Mouse (Mus musculus): Measurements from ENCODE around the gene Mpp4. TPM values are rescaled to one million over a fixed set of nuclear protein-coding genes. Genes with fewer than 3 reads are reported as not detected.

Mpp4 gene
- polyA plus RNA-seq, 1 experiment from 2014 or later: 1.6 TPM

DNA sequence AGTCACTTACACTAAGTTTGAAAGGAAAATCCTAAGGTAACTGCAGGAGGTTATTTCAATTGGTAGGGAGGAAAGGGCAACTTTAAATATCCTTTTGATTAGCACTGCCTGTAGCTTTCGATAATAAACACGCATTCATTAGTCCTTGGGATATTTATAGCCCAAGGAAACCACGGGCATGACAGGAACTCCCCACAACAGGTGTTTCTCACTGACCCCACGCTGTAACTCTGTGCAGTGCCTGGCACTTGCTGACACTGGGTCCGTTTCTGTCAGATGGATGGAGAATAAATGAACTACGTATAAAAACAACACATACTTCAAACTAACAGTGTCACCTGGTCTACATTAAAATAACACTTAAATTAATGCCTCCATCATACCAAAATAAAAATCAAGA, 31.8 kb upstream of the Mpp4 start:
- no peaks in the 10 kb centered on the region for H3K9me3 ChIP-seq (ENCODE audit: control insufficient read depth, low read length)
- no peak for ATAC-seq (ENCODE audit: low read depth)
- H3K4me1 ChIP-seq (ENCODE audit: control insufficient read depth, insufficient read depth, low read length): no peaks in the 10 kb centered on the region
- no peak overlapping the region for H3K9ac ChIP-seq (replicated peaks; ENCODE audit: low read depth, low read length)
- WGBS: 65% methylated on average over 6 of the region's 6 CpGs
- no peak overlapping the region for H3K27ac ChIP-seq (ENCODE audit: low read depth, low read length)
- H3K4me3 ChIP-seq (ENCODE audit: low read depth, low read length): no peak overlapping the region
- no peak overlapping the region for H3K4me2 ChIP-seq (ENCODE audit: low read depth, low read length)
- H3K27me3 ChIP-seq (ENCODE audit: control insufficient read depth, insufficient read depth, low read length): no peaks in the 10 kb centered on the region
- peaks cover 34% of the 10 kb centered on the region; the same call in 1 of the 2 replicates for H3K36me3 ChIP-seq (ENCODE audit: control insufficient read depth, insufficient read depth, low read length)

DNA sequence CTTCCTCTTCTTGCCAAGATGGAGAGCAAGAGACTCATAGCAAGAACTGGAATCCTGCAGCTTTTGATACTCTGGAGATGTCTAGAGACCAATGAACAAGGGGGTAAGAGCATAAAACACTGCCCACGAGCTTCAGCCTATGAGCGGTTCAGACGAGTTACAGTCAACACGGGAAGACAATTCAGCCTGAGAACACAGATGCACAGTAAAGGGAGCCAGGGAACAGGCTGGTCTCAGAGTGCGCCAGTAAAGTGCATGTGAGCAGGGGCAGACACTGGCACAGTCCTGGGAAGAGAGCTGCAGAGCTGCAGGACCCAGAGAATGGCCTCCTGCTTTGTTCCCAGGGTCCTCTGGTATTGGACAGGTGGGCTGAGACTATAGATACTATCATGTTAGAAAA, 24.6 kb upstream of the Mpp4 start:
- no peak for ATAC-seq (ENCODE audit: low read depth)
- no peak overlapping the region for H3K4me2 ChIP-seq (ENCODE audit: low read depth, low read length)
- no peaks in the 10 kb centered on the region for H3K9me3 ChIP-seq (ENCODE audit: control insufficient read depth, low read length)
- H3K4me1 ChIP-seq (ENCODE audit: control insufficient read depth, insufficient read depth, low read length): no peaks in the 10 kb centered on the region
- no peak overlapping the region for H3K4me3 ChIP-seq (ENCODE audit: low read depth, low read length)
- H3K27ac ChIP-seq (ENCODE audit: low read depth, low read length): no peak overlapping the region
- no peaks in the 10 kb centered on the region for H3K27me3 ChIP-seq (ENCODE audit: control insufficient read depth, insufficient read depth, low read length)
- WGBS: 82% methylated on average over 5 of the region's 5 CpGs
- H3K36me3 ChIP-seq (ENCODE audit: control insufficient read depth, insufficient read depth, low read length): peaks cover 29% of the 10 kb centered on the region
- no peak overlapping the region for H3K9ac ChIP-seq (replicated peaks; ENCODE audit: low read depth, low read length)

DNA sequence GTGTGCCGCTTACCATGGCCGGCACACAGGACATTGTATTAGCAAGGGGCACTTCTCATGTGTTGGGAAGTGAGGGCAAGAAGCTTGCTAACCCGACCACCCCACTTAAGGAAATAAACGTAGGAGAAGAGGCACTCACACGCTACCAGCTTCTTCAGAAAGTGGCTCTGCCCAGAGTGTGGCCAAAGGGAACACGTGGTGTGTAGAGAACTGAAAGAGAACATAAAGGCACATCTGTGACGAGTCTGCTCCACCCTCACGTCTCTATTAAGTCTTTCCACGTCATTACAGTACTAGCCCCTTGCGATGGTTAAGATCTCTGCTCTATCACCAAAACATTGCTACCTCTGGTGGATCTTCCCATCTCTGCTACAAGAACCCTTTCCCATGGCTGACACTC, 23.1 kb upstream of the Mpp4 start:
- WGBS: 89% methylated on average over 10 of the region's 10 CpGs
- no peak overlapping the region for H3K4me3 ChIP-seq (ENCODE audit: low read depth, low read length)

DNA sequence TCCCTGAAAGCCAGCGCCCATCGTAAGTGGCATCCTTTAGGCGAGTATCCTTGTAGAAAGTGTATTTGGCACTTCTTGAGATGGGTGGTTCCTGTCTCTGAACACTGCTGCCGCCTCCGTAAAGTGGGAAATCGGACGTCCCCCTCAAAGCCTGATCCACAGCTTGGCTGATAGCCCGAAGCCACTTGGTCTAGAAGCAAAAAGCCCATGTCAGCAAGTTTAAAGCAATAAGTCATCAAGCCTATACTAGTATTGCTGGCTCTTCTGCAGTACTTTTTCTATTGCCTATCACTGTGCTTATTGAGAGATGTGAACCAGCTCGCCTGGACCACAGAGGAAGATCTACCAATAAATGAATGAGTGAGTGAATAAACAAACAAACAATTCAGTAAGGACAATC, 22.2 kb upstream of the Mpp4 start:
- Histone ChIP-seq H3K4me2 (ENCODE audit: low read depth, low read length) (no peak overlapping the region), H3K27me3 (ENCODE audit: control insufficient read depth, insufficient read depth, low read length) (no peaks in the 10 kb centered on the region), H3K27ac (ENCODE audit: low read depth, low read length) (no peak overlapping the region), H3K4me1 (ENCODE audit: control insufficient read depth, insufficient read depth, low read length) (no peaks in the 10 kb centered on the region), H3K4me3 (ENCODE audit: low read depth, low read length) (no peak overlapping the region), H3K9ac (replicated peaks; ENCODE audit: low read depth, low read length) (no peak overlapping the region), H3K36me3 (ENCODE audit: control insufficient read depth, insufficient read depth, low read length) (peaks cover 18% of the 10 kb centered on the region), H3K9me3 (ENCODE audit: control insufficient read depth, low read length) (no peaks in the 10 kb centered on the region)
- ATAC-seq (ENCODE audit: low read depth): no peak
- 90% methylated on average over 9 of the region's 9 CpGs for WGBS

More for the DNA sequence above, 23.1 kb upstream of the Mpp4 start:
- ATAC-seq (ENCODE audit: low read depth): no peak
- Histone ChIP-seq H3K27ac (ENCODE audit: low read depth, low read length) (no peak overlapping the region), H3K36me3 (ENCODE audit: control insufficient read depth, insufficient read depth, low read length) (peaks cover 25% of the 10 kb centered on the region), H3K9ac (replicated peaks; ENCODE audit: low read depth, low read length) (no peak overlapping the region), H3K9me3 (ENCODE audit: control insufficient read depth, low read length) (no peaks in the 10 kb centered on the region), H3K4me2 (ENCODE audit: low read depth, low read length) (no peak overlapping the region), H3K27me3 (ENCODE audit: control insufficient read depth, insufficient read depth, low read length) (no peaks in the 10 kb centered on the region), H3K4me1 (ENCODE audit: control insufficient read depth, insufficient read depth, low read length) (no peaks in the 10 kb centered on the region)

DNA sequence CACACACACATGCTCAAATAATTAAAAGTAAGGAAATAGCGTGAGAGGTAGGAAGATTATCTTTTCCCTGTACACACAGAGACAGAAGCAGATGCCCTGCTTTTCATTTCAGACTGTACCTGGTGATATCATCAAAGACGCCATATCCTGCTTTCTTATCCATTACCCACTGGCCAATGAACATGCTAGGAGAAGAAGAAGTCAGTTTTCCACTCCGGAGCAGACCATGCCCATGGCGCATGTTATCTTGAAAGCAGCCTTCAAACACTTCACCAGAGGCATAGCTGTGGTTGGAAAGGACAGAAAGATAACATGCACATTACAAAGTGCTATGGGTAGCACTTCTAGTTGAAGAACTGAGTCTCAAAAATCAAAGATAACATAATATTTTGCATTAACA, 19.9 kb upstream of the Mpp4 start:
- Histone ChIP-seq H3K27me3 (ENCODE audit: control insufficient read depth, insufficient read depth, low read length) (no peaks in the 10 kb centered on the region), H3K36me3 (ENCODE audit: control insufficient read depth, insufficient read depth, low read length) (peaks cover 29% of the 10 kb centered on the region), H3K9me3 (ENCODE audit: control insufficient read depth, low read length) (no peaks in the 10 kb centered on the region), H3K4me1 (ENCODE audit: control insufficient read depth, insufficient read depth, low read length) (no peaks in the 10 kb centered on the region), H3K4me2 (ENCODE audit: low read depth, low read length) (no peak overlapping the region), H3K4me3 (ENCODE audit: low read depth, low read length) (no peak overlapping the region), H3K9ac (replicated peaks; ENCODE audit: low read depth, low read length) (no peak overlapping the region), H3K27ac (ENCODE audit: low read depth, low read length) (no peak overlapping the region)
- no peak for ATAC-seq (ENCODE audit: low read depth)
- whole genome bisulfite sequencing: over 99% methylated on average over 4 of the region's 4 CpGs

DNA sequence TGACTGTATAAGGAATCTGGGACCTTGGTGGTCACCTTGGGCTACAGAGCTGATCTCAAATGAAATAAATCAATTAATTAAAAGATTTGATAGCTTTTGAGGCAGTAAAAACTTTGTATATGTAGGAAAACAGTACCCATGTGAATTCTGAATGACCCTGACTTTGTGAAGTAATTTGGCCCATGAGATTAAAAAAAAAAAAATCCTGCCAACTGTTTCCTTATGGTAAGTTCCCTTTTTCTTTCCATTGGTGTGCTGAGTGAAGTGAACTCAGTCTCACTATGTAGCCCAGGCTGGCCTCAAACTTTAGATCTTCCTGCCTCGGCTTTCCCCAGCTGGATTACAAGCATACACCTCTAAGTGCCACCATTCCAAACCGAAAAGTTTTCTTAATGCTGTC, 19.2 kb upstream of the Mpp4 start:
- Histone ChIP-seq H3K9ac (replicated peaks; ENCODE audit: low read depth, low read length) (no peak overlapping the region), H3K27me3 (ENCODE audit: control insufficient read depth, insufficient read depth, low read length) (no peaks in the 10 kb centered on the region), H3K36me3 (ENCODE audit: control insufficient read depth, insufficient read depth, low read length) (peaks cover 36% of the 10 kb centered on the region), H3K27ac (ENCODE audit: low read depth, low read length) (no peak overlapping the region), H3K4me3 (ENCODE audit: low read depth, low read length) (no peak overlapping the region), H3K4me1 (ENCODE audit: control insufficient read depth, insufficient read depth, low read length) (no peaks in the 10 kb centered on the region), H3K9me3 (ENCODE audit: control insufficient read depth, low read length) (no peaks in the 10 kb centered on the region), H3K4me2 (ENCODE audit: low read depth, low read length) (no peak overlapping the region)
- ATAC-seq (ENCODE audit: low read depth): no peak
- 100% methylated on average over 2 of the region's 2 CpGs for WGBS

DNA sequence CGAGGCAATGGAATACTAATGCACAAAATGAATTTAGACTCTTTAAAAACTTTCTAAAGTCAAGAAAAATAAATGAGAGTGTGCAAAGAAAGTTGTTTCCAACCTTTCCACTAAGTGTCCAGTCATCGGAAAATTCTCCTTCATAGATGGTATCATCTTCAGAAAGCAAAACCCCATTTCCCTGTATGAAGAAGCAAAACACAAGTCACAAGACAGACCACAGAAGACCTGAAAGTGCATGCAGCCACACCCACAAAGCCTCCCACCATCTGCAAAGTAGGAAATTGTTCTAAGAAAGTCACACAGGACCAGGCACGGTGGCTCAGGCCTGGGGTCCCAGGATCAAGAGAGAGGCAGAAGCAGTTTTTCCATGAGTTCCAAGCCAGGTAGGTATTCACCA, 16.8 kb upstream of the Mpp4 start:
- Histone ChIP-seq H3K27ac (ENCODE audit: low read depth, low read length) (no peak overlapping the region), H3K4me2 (ENCODE audit: low read depth, low read length) (no peak overlapping the region), H3K9ac (replicated peaks; ENCODE audit: low read depth, low read length) (no peak overlapping the region), H3K4me3 (ENCODE audit: low read depth, low read length) (no peak overlapping the region), H3K27me3 (ENCODE audit: control insufficient read depth, insufficient read depth, low read length) (no peaks in the 10 kb centered on the region), H3K36me3 (ENCODE audit: control insufficient read depth, insufficient read depth, low read length) (peaks cover 34% of the 10 kb centered on the region), H3K4me1 (ENCODE audit: control insufficient read depth, insufficient read depth, low read length) (no peaks in the 10 kb centered on the region), H3K9me3 (ENCODE audit: control insufficient read depth, low read length) (no peaks in the 10 kb centered on the region)
- 97% methylated on average over 3 of the region's 3 CpGs for WGBS
- no peak for ATAC-seq (ENCODE audit: low read depth)

DNA sequence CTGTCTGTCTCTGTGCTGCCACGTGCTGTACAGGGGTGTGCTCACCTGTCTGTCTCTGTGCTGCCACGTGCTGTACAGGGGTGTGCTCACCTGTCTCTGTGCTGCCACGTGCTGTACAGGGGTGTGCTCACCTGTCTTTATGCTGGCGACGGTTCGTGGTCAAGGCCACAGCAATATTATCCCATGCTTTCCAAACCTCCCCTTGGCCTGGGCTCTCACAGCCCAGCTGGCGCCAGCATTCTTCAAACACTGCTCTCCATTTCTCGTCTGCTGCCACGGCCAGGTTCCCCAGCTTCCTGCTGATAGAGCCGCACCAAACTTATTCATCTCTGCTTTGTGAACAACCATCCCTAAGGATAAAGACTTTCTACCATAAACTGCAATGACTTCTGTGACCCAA, 15.2 kb upstream of the Mpp4 start:
- Histone ChIP-seq H3K27ac (ENCODE audit: low read depth, low read length) (no peak overlapping the region), H3K4me2 (ENCODE audit: low read depth, low read length) (no peak overlapping the region), H3K9ac (replicated peaks; ENCODE audit: low read depth, low read length) (no peak overlapping the region), H3K27me3 (ENCODE audit: control insufficient read depth, insufficient read depth, low read length) (no peaks in the 10 kb centered on the region), H3K36me3 (ENCODE audit: control insufficient read depth, insufficient read depth, low read length) (peaks cover 38% of the 10 kb centered on the region), H3K4me3 (ENCODE audit: low read depth, low read length) (no peak overlapping the region), H3K4me1 (ENCODE audit: control insufficient read depth, insufficient read depth, low read length) (no peaks in the 10 kb centered on the region), H3K9me3 (ENCODE audit: control insufficient read depth, low read length) (no peaks in the 10 kb centered on the region)
- 95% methylated on average over 10 of the region's 10 CpGs for WGBS
- ATAC-seq (ENCODE audit: low read depth): no peak

DNA sequence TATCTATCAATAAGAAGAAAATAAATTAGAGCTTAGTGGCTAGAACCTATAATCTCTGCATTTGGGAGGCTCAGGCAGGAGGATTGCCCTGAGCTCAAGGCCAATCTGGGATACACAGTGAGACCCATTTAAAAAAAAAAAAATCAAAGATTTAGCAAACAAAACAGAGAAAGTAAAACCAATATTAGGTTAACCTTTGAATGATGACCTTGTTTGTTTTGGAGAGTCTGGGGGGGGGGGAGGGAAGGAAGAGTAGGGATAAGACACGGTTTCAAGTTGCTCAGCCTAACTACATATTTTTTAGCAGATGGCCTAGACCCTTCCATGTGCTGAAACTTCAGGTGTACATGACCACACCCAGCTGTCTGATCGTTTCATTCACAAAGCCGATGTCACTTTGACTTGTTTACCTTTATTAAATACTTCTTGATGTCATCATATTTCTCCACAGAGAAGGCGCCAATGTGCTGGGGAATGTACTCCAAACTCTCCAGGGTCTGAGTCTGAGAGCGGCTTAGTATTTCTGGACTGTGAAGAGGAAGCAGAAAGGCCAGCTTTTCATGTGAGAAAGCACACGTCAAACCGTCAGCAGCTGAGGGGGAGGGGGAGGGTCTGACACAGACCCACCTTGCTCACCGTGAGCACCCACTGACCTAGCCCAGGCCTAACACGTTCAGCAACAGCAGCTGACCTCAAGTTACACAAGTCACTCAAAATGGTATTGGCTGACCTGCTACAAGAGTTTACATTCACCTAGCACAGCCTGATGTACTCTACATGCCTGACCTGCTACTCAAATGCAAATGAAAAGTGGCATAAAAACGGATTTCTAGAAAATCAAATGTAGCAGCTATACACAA, 11.6 kb upstream of the Mpp4 start:
- Histone ChIP-seq H3K9ac (replicated peaks; ENCODE audit: low read depth, low read length) (no peak overlapping the region), H3K4me3 (ENCODE audit: low read depth, low read length) (no peak overlapping the region), H3K36me3 (ENCODE audit: control insufficient read depth, insufficient read depth, low read length) (peaks cover 39% of the 10 kb centered on the region; the same call in 1 of the 2 replicates), H3K27me3 (ENCODE audit: control insufficient read depth, insufficient read depth, low read length) (no peaks in the 10 kb centered on the region), H3K4me1 (ENCODE audit: control insufficient read depth, insufficient read depth, low read length) (no peaks in the 10 kb centered on the region), H3K4me2 (ENCODE audit: low read depth, low read length) (no peak overlapping the region), H3K27ac (ENCODE audit: low read depth, low read length) (no peak overlapping the region), H3K9me3 (ENCODE audit: control insufficient read depth, low read length) (no peaks in the 10 kb centered on the region)
- no peak for ATAC-seq (ENCODE audit: low read depth)
- WGBS: 89% methylated on average over 10 of the region's 10 CpGs

All from neural tube, embryonic 14.5 days (tissue).